Mouse (Mus musculus) c-Kit-positive CD71-negative TER-119-negative erythroid progenitor cells, embryonic 14.5 days (primary cell): ENCODE measurements around the gene Xrcc5.

Experiments used
- DNase-seq: peaks from one replicate; pipeline ENCODE4 v3.0.0-alpha.2; 2013; ENCODE audit warnings: low read depth

Gene Xrcc5

GRCm38 (mm10) chr1:72316409-72316808, 9.2 kb downstream of the Xrcc5 start:
- DNase-seq = no peak

GRCm38 (mm10) chr1:72316901-72317300, 9.7 kb downstream of the Xrcc5 start:
- DNase-seq = no peak

- DNase-seq = no peak
Observed at GRCm38 (mm10) chr1:72320759-72321158, 13.5 kb downstream of the Xrcc5 start.

- no peak for DNase-seq
Observed at GRCm38 (mm10) chr1:72323248-72323647, 16.0 kb downstream of the Xrcc5 start.

- no peak for DNase-seq
Observed at GRCm38 (mm10) chr1:72326162-72326821, 19.1 kb downstream of the Xrcc5 start.

GRCm38 (mm10) chr1:72334807-72335206, 27.6 kb downstream of the Xrcc5 start:
- DNase-seq = no peak

- DNase-seq = no peak
Observed at GRCm38 (mm10) chr1:72336780-72337179, 29.6 kb downstream of the Xrcc5 start.

- no peak for DNase-seq
Observed at GRCm38 (mm10) chr1:72338341-72338740, 31.1 kb downstream of the Xrcc5 start.

- no peak for DNase-seq
Observed at GRCm38 (mm10) chr1:72347873-72348272, 40.7 kb downstream of the Xrcc5 start.

- no peak for DNase-seq
Observed at GRCm38 (mm10) chr1:72354856-72355255, 47.6 kb downstream of the Xrcc5 start.

GRCm38 (mm10) chr1:72358216-72358615, 51.0 kb downstream of the Xrcc5 start:
- no peak for DNase-seq

GRCm38 (mm10) chr1:72359462-72359861, 52.2 kb downstream of the Xrcc5 start:
- no peak for DNase-seq

- no peak for DNase-seq
Observed at GRCm38 (mm10) chr1:72360809-72361208, 53.6 kb downstream of the Xrcc5 start.

GRCm38 (mm10) chr1:72364661-72365060, 57.4 kb downstream of the Xrcc5 start:
- no peak for DNase-seq

GRCm38 (mm10) chr1:72372512-72372911, 65.3 kb downstream of the Xrcc5 start:
- DNase-seq = no peak

- no peak for DNase-seq
Observed at GRCm38 (mm10) chr1:72372913-72373312, 65.7 kb downstream of the Xrcc5 start.

- no peak for DNase-seq
Observed at GRCm38 (mm10) chr1:72373648-72374047, 66.4 kb downstream of the Xrcc5 start.

GRCm38 (mm10) chr1:72374049-72374448, 66.8 kb downstream of the Xrcc5 start:
- DNase-seq = no peak

- no peak for DNase-seq
Observed at GRCm38 (mm10) chr1:72378151-72378550, 70.9 kb downstream of the Xrcc5 start.

GRCm38 (mm10) chr1:72379752-72380353, 72.6 kb downstream of the Xrcc5 start:
- no peak for DNase-seq

GRCm38 (mm10) chr1:72380544-72380943, 73.3 kb downstream of the Xrcc5 start:
- no peak for DNase-seq

- no peak for DNase-seq
Observed at GRCm38 (mm10) chr1:72383056-72383455, 75.8 kb downstream of the Xrcc5 start.

- no peak for DNase-seq
Observed at GRCm38 (mm10) chr1:72383651-72384050, 76.4 kb downstream of the Xrcc5 start.

GRCm38 (mm10) chr1:72390420-72390819, 83.2 kb downstream of the Xrcc5 start:
- no peak for DNase-seq
